Mouse (Mus musculus): ENCODE data around the gene Rnf32. TPM values are rescaled to one million over a fixed set of nuclear protein-coding genes. Genes with fewer than 3 reads are reported as not detected.

The Rnf32 gene
- polyA plus RNA-seq, 2 experiments: 0.18 to 0.19 TPM

- Histone ChIP-seq H3K27ac (no peak overlapping the region), H3K9ac (replicated peaks) (no peak overlapping the region), H3K4me3 (ENCODE audit: insufficient read depth in 1 of 2, low read depth in 2 of 2, low read length in 2 of 2) (no peak overlapping the region), H3K36me3 (replicated peaks; ENCODE audit: control insufficient read depth, insufficient read depth, low read depth) (no peaks in the 10 kb centered on the region), H3K4me2 (ENCODE audit: low read depth) (no peak overlapping the region), H3K4me1 (replicated peaks; ENCODE audit: control insufficient read depth in 2 of 2, insufficient read depth in 2 of 2, low read length in 1 of 2) (no peaks in the 10 kb centered on the region), H3K27me3 (ENCODE audit: control insufficient read depth, insufficient read depth, low read length) (no peaks in the 10 kb centered on the region), H3K9me3 (ENCODE audit: control insufficient read depth, low read length) (no peaks in the 10 kb centered on the region)
- TF ChIP-seq EP300 (IDR thresholded peaks at IDR 0.05; ENCODE audit: low read depth) (no peak), CTCF (IDR thresholded peaks at IDR 0.05; ENCODE audit: low read depth) (no peak)
- DNase-seq (ENCODE audit: low read depth in 3 of 3, low spot score in 3 of 3): no peak
- ATAC-seq (ENCODE audit: insufficient read depth): no peak
- 77% methylated on average over 7 of the region's 7 CpGs for WGBS (ENCODE audit: insufficient replicate concordance)
These were observed 28.3 kb downstream of the Rnf32 start for GRCm38 (mm10) chr5:29224089-29224488.

GRCm38 (mm10) chr5:29230481-29230880, 34.7 kb downstream of the Rnf32 start:
- no peaks in the 10 kb centered on the region for H3K27me3 ChIP-seq (ENCODE audit: control insufficient read depth, insufficient read depth, low read length)
- no peak overlapping the region for H3K27ac ChIP-seq
- TF ChIP-seq EP300 (IDR thresholded peaks at IDR 0.05; ENCODE audit: low read depth): no peak
- no peak for TF ChIP-seq CTCF (IDR thresholded peaks at IDR 0.05; ENCODE audit: low read depth)
- no peaks in the 10 kb centered on the region for H3K36me3 ChIP-seq (replicated peaks; ENCODE audit: control insufficient read depth, insufficient read depth, low read depth)
- no peak overlapping the region for H3K9ac ChIP-seq (replicated peaks)
- H3K4me2 ChIP-seq (ENCODE audit: low read depth): no peak overlapping the region
- ATAC-seq (ENCODE audit: insufficient read depth): no peak
- no peaks in the 10 kb centered on the region for H3K4me1 ChIP-seq (replicated peaks; ENCODE audit: control insufficient read depth in 2 of 2, insufficient read depth in 2 of 2, low read length in 1 of 2)
- H3K4me3 ChIP-seq (ENCODE audit: insufficient read depth in 1 of 2, low read depth in 2 of 2, low read length in 2 of 2): no peak overlapping the region
- DNase-seq (ENCODE audit: low read depth in 3 of 3, low spot score in 3 of 3): no peak
- 36% methylated on average over 2 of the region's 2 CpGs for WGBS (ENCODE audit: insufficient replicate concordance)
- no peaks in the 10 kb centered on the region for H3K9me3 ChIP-seq (ENCODE audit: control insufficient read depth, low read length)

- no peak for TF ChIP-seq EP300 (IDR thresholded peaks at IDR 0.05; ENCODE audit: low read depth)
- TF ChIP-seq CTCF (IDR thresholded peaks at IDR 0.05; ENCODE audit: low read depth): no peak
- DNase-seq (ENCODE audit: low read depth in 3 of 3, low spot score in 3 of 3): no peak
These were observed 42.6 kb downstream of the Rnf32 start for GRCm38 (mm10) chr5:29238379-29238778.

GRCm38 (mm10) chr5:29244769-29245168, 49.0 kb downstream of the Rnf32 start:
- DNase-seq (ENCODE audit: low read depth in 3 of 3, low spot score in 3 of 3) (no peak), ATAC-seq (ENCODE audit: insufficient read depth) (no peak)
- H3K36me3 ChIP-seq (replicated peaks; ENCODE audit: control insufficient read depth, insufficient read depth, low read depth): no peaks in the 10 kb centered on the region
- TF ChIP-seq EP300 (IDR thresholded peaks at IDR 0.05; ENCODE audit: low read depth): no peak
- TF ChIP-seq CTCF (IDR thresholded peaks at IDR 0.05; ENCODE audit: low read depth): no peak
- no peaks in the 10 kb centered on the region for H3K27me3 ChIP-seq (ENCODE audit: control insufficient read depth, insufficient read depth, low read length)
- H3K4me2 ChIP-seq (ENCODE audit: low read depth): no peak overlapping the region
- no peak overlapping the region for H3K4me3 ChIP-seq (ENCODE audit: insufficient read depth in 1 of 2, low read depth in 2 of 2, low read length in 2 of 2)
- no peaks in the 10 kb centered on the region for H3K9me3 ChIP-seq (ENCODE audit: control insufficient read depth, low read length)
- WGBS (ENCODE audit: insufficient replicate concordance): no CpG with 5 or more reads among the region's 1 CpGs
- H3K9ac ChIP-seq (replicated peaks): no peak overlapping the region
- 0 out of 4 replicates have a peak, but pooled peaks cover 0 to 2% of the 10 kb centered on the region in 2 experiments for H3K4me1 ChIP-seq (replicated peaks; ENCODE audit: control insufficient read depth in 2 of 2, insufficient read depth in 2 of 2, low read length in 1 of 2)
- no peak overlapping the region for H3K27ac ChIP-seq

More at GRCm38 (mm10) chr5:29238379-29238778, 42.6 kb downstream of the Rnf32 start:
- H3K4me2 ChIP-seq (ENCODE audit: low read depth): no peak overlapping the region
- no peaks in the 10 kb centered on the region for H3K36me3 ChIP-seq (replicated peaks; ENCODE audit: control insufficient read depth, insufficient read depth, low read depth)
- H3K9ac ChIP-seq (replicated peaks): no peak overlapping the region
- no peak overlapping the region for H3K4me3 ChIP-seq (ENCODE audit: insufficient read depth in 1 of 2, low read depth in 2 of 2, low read length in 2 of 2)
- H3K9me3 ChIP-seq (ENCODE audit: control insufficient read depth, low read length): no peaks in the 10 kb centered on the region
- H3K27me3 ChIP-seq (ENCODE audit: control insufficient read depth, insufficient read depth, low read length): no peaks in the 10 kb centered on the region
- no peaks in the 10 kb centered on the region for H3K4me1 ChIP-seq (replicated peaks; ENCODE audit: control insufficient read depth in 2 of 2, insufficient read depth in 2 of 2, low read length in 1 of 2)
- no peak for ATAC-seq (ENCODE audit: insufficient read depth)
- H3K27ac ChIP-seq: no peak overlapping the region

- Histone ChIP-seq H3K4me3 (ENCODE audit: insufficient read depth in 1 of 2, low read depth in 2 of 2, low read length in 2 of 2) (no peak overlapping the region), H3K4me1 (replicated peaks; ENCODE audit: control insufficient read depth in 2 of 2, insufficient read depth in 2 of 2, low read length in 1 of 2) (no peaks in the 10 kb centered on the region), H3K9me3 (ENCODE audit: control insufficient read depth, low read length) (no peaks in the 10 kb centered on the region), H3K4me2 (ENCODE audit: low read depth) (no peak overlapping the region), H3K9ac (replicated peaks) (no peak overlapping the region), H3K36me3 (replicated peaks; ENCODE audit: control insufficient read depth, insufficient read depth, low read depth) (no peaks in the 10 kb centered on the region), H3K27ac (no peak overlapping the region), H3K27me3 (ENCODE audit: control insufficient read depth, insufficient read depth, low read length) (no peaks in the 10 kb centered on the region)
- 75% methylated on average over 8 of the region's 8 CpGs for WGBS (ENCODE audit: insufficient replicate concordance)
- TF ChIP-seq EP300 (IDR thresholded peaks at IDR 0.05; ENCODE audit: low read depth): no peak
- TF ChIP-seq CTCF (IDR thresholded peaks at IDR 0.05; ENCODE audit: low read depth): no peak
- DNase-seq (ENCODE audit: low read depth in 3 of 3, low spot score in 3 of 3): no peak
- ATAC-seq (ENCODE audit: insufficient read depth): no peak
These were observed 55.2 kb downstream of the Rnf32 start for GRCm38 (mm10) chr5:29250795-29251495.
